Mouse (Mus musculus) embryo, embryonic 10.5 days (tissue): ENCODE data around the gene Gpc5.
A peak's percentile ranks its signal among the peaks of the same experiment; 100 is the strongest.

Experiments
- DNase-seq: peaks from one replicate; pipeline ENCODE4 v3.0.0-alpha.2; 2015; ENCODE audit warnings: low spot score

The Gpc5 gene

DNA sequence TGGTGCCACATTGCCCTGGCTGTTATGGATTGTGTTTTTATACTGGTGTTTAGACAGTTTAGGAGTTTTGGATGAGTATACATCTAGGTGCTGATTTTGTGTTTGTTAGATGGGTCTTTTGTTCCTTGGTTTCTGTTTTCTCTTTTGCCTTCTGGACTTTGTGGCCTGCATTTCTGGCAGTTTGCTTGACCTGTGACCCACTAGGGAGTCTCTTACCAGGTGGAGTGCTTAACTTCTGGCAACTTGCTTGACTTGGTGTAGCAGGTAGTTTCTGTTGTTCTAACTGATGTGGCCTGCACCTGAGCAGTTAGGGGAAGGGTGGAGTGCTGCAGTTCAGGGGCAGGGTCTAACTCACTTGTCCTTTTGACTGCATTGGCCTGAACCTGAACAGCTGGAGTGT, 14.3 kb downstream of the Gpc5 start:
- no peak for DNase-seq

DNA sequence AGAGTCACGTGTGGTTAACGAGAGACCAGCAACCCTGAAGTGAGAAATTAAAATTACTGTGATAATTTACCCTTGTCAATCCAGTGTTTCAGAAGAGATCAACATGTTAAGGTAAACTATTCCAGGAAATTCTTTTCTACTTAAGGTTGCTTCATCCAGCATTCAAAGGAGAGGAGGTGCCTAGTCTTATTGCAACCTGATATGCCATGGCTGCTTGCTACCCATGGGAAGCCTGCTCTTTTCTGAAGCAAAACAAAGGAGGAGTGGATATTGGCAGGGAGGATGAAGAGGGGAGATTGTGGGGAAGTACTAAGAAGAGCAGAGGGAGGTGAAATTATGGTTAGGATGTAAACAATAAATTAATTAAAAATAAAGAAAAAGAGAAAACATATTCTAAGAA, 15.5 kb downstream of the Gpc5 start:
- no peak for DNase-seq

DNA sequence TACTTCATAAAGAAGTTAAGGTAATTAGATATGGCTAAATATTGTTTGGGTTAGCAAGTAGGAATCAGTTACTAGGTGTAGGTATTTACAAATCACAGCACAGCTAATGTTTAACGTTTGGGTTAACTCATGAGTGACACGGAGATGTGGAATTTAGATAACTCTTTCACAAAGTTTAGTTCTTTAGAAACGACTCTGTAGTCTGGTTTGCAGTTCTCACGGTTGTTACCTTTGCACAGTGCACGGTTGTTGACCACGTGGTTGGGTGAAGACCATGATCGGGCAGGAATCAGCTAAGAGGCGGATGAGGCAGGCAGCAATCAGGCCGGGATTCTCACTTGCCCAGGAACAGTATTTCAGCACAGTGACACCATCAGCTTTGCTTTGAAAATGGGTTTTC, 26.6 kb downstream of the Gpc5 start:
- DNase-seq = no peak

DNA sequence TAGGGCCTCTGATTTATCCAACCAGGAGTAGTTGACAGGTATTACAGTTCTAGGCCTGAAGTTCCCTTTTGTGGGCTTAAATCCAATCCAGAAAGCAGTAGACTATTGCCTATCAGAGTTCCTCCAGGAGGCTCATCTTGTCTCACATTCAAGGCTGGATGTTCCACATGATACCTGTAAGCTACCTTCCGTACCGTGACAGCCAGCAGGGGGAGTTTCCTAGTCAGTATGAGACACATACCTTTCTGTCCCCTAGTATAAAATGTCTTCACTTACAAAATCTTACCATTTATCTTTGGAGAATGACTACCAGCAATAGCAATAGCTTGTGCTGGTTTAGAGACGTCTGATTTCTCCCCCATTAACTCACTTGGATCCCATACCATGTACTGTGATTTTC, 56.8 kb downstream of the Gpc5 start:
- no peak for DNase-seq

DNA sequence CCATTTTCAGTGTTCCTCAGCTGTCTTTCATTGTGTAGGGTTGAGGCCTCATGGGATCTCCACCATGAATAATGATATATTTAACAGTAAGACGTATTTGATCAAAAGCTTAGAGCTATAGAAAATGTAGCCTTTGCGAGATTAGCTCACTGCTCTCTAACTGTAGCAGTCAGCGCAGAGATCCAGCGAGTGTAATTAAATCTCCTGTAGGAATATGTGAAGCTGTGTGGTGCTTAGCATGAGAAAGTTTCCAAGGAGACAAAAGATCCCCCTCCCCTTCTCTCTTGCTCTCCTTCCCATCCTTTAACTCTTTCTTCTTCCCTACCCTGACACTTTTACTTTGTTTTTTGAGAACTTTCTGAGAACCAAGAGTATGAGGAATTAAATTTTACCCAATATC, 64.6 kb downstream of the Gpc5 start:
- no peak for DNase-seq

DNA sequence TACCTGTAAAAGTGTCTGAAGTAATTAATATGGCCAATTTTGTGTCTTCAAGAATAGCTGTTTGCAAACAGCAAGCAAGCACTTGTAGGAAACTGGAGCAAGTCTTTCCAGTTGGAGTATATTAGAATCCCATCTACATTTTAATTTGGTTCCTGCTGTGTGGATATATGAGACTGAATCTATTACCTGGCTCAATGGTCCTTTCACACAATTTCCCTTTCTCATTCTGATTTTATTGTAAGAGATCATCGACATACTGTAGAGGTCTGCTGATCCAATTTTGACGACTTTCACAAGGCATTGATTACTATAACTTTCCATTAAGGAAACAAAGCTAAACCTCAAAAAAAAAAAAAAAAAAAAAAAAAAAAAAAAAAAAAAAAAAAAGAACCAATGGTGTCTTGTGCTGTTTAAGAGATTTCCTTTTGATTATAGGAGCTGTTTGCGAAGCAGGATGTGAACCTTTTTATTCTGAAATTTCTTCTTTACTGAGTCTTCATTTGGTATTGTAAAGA, 85.4 kb downstream of the Gpc5 start:
- no peak for DNase-seq

DNA sequence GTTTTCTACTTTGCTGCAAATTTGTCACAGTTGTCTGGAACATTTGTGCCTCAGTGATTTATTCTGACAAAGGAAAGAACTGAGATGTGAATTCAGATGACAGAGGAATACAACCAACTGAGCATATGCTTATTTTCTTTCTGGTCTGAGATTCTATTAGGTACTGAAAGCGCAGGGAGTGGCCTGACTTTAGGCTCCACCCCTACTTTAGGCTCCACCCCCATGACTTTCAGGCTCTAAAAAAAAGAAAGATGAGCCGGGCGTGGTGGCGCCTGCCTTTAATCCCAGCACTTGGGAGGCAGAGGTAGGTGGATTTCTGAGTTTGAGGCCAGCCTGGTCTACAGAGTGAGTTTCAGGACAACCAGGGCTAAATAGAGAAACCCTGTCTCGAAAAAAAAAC, 87.9 kb downstream of the Gpc5 start:
- DNase-seq = no peak

DNA sequence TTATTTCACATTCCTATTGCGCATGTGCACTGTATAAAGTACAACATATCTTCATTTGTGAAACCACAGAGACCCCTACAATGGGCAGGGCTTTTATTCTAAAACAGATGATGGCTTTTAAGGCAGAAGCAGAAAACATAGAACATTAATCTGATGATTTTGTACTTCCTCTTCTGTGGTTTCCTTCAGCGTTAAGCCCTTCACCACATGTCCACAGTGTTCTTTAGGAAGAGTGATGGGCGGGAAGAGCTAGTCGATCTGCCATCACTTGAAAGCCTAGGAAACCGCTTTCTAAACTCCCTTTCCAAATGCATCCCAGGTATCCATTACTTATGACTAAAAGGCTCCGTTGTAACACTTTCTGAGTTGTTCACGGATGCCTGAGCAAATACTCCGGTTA, 96.2 kb downstream of the Gpc5 start:
- no peak for DNase-seq

DNA sequence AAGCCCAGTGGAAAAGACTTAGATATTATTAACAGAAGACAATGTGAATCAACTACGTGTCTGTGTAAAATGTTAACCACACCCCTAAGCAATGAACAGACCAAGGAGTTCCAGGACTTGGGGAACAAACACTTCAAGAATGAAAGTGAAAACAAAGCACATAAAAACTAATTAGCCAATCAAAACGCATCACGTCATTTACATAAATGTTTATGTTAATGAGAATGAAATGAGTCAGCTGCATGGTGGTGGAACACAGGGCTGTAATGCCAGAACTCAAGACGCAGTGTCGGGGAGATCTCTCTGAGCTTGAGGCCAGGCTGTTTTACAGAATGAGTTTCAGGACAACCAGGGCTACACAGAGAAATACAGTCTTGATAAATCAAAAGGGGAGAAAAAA, 136.1 kb downstream of the Gpc5 start:
- DNase-seq = no peak

DNA sequence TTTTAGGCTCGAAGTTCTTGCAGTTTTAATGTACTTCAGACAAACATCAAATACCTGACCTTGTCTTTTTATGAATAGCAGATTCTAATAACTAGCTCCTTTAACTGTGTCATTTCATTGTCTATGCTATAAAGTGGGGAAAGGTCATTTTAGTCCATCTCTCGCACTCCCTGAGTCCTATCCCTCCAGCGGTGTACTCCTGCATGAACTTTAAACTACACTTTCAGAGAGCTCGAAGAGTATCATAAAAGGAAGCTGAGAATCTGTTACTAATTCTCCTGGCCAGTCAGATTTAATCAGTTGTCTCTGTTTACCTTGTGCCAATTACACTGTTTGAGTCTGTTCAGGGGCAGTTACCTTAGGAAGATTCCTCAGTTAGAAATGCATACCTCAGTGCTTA, 144.4 kb downstream of the Gpc5 start:
- no peak for DNase-seq

DNA sequence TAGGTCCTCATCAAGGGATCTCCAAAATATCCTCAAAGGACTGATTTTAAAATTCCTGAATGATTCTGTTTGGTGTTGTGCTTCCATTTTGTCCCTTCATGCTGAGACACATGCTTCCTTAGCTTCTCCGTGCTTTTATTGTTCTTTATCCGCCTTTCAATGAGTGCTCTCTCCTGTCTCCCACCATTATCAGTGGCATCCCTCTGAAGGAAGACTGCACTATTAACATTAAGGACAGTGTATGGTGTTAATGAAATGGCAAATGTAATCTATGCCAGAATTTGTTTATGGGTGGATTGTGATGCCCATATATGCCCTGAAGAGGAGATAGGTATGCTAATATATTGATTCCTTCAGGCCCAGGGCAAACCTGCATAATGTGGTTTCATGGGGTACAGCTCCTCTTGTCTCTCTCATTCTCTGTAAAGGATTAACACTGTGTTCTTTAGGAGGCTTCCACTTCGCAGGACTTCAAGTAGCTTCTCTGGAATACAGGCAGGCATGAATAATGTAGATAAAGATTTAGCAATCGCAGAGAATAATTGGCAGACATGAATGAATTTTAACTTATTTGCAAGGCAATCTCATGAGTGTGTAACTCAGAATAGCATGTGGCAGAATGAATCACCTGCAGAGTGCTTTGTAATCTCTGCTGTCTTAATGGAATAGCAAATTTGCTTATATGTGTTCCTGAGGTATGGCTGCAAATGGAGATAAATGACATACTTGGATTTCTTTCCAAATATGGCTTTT, 148.8 kb downstream of the Gpc5 start:
- no peak for DNase-seq

DNA sequence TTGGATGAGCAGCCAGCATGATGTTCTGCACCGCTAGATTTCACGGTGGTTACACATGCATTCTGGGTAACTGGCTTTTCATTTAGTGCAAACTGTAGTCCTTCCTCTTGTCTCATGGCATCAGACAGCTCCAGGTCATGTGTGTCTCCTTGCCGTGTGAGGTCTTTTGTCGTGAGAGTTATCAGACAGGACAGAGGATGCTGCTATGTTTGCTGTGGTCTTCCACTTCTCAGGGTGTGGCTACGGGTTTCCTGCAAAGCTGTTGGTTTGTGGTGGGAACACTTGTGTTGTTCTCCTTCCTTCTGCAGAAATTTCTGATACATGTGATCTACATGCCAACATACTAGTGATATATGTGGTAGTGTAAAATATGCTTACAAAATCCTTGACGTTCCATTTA, 158.5 kb downstream of the Gpc5 start:
- no peak for DNase-seq

DNA sequence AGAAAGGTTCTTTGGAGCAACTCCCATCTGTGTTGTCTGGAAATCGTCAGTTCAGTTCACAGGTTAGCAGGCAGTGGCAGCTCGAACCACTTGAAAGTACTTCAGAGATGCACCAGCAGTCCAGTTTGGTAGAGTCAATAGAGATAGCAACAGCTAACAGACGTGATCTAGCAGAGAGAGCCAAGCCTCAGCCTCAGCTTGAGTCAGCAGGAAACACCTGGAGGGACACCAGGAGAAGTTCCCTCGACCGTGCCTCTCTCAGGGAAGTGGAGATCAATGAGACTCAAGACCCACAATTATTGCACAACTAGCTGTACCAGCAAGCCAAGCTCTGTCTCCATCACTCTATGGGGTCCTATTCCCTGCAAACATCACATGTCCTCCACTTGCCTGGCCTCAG, 159.8 kb downstream of the Gpc5 start:
- no peak for DNase-seq

DNA sequence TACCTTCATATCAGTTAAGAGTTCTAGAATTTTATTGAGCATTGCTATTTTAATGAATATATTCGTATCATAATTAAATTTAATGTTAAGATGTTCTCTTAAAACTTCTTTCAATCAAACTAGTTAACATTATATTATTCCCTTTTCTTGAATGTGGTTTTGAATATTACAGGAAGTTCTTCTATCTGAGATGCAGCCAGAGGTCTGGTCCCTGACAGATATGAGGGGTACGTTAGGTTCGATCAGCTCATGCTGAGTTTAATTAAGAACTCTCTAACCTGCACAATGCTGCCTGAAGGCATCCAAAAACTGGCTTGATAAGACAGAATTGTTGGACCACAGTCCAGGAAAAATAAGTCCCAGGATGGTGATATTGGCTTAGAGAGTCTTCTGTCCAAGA, 161.1 kb downstream of the Gpc5 start:
- no peak for DNase-seq

DNA sequence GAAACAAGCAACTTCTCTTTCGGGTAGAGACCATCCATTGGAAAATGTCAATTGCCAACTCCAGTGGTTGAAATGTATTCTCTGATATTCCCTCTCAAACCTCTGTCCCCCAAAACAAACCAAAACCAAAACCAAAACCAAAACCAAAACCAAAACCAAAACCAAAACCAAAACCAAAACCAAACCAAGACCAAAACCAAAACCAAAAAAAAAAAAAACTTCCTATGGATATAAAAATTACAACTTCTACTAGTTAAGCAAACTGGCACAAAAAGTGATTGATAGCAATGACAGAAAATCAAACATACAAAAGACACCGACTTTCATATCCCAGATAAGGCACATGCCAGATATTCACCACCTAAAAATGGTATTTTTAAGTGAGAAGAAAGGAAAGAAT, 161.7 kb downstream of the Gpc5 start:
- no peak for DNase-seq

DNA sequence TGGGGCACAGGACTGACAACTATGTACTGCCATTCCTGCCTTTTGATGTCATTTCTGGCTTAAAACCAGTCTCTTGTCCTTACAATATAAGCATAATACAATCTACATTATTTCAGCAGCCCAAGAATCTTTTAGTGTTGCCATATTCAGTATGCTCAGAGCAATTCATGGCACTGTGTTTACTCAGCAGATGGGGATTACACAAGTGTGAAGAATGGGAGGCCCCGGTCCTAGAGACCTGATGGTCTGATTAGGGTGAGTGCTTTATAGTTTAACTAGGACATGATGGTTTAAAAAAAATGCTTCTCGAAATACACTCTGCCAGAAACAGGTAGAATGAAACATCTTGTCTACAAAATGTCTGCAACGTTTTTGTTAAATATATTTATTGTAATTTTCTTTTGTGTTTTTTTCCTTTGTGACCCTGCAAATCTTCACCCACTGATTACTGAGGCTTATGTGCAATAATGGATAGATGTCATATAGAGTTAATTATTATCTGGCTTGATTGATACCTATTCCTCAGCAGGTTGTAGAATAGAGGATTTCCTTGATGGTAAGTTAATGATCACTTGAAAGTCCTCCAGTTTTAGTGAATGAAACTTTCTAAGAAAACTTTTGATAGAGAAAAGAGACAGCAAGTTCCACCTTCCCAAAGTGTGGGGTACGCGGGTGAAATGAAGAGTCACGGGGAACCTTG, 177.8 kb downstream of the Gpc5 start:
- no peak for DNase-seq

DNA sequence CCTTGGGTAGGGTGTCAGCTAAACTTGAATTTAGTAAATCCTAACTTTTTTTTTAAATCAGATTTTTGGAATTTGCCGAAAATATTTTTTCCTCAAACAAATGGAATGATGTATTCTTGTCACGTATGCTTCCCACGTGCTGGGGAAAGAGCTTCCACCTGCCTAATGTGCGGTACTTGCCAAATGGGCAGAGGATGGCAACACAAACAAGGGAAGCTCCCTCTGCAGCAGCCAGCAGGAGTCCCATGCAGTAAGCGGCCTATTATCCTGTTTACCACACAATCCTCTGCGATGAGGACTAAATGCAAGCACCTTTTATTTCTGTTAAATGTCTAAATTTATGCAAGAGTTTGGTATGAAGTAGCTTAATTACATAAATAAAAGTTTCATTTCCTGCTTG, 178.4 kb downstream of the Gpc5 start:
- no peak for DNase-seq

DNA sequence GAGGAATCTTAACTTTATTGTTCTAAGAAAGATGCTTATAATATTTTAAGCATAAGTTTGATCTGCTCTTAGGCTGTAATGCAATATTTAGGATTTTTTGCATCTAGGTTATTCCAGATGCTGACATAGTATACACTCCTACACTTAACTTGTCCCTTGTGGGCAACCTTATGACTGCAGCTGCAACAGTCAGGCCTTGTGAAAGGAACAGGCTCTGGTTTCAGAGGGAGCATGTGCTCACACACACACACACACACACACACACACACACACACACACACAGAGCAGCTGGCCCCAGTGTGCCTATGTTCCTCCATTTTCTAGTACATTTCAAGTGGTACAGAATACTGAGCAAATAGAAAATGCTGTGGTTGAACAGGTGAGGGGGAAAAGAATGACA, 190.8 kb downstream of the Gpc5 start:
- no peak for DNase-seq

DNA sequence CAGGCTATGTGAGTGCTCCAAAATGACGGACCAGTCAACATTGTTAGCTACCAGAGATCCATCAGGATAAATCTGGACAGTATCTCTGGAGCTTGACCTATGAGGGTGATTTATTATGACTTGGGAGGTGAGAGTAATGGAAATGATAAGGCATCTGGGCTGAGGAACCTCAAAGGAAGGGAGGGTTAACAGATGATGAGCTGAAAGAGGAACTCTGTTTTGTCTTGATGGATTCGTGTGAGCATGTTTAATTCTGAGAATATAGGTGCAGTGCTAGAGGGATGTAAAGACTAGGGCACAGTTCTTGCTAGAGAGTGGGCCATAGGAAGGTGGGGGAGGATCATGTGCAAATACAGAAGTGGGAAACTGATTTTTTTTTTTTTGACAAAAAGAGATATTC, 232.2 kb downstream of the Gpc5 start:
- no peak for DNase-seq

DNA sequence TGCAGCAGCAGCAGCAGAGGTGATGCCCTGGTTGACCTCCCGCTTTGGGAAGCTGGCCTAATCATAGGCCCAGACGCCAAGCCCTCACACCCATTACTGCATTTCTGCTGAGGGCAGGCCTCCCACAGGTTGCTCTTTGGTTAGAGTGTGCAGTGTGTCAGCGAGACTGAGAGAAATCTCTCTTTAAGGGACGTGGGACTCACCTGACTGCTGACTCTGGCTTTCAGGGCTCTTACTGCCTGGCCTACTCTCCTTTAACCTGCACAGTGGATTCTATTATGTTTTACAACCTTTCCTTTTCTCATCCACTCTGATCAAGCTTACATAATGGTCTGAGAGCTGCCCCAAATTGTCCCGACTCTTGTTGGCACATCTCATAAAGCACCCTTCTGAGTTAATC, 234.4 kb downstream of the Gpc5 start:
- no peak for DNase-seq

DNA sequence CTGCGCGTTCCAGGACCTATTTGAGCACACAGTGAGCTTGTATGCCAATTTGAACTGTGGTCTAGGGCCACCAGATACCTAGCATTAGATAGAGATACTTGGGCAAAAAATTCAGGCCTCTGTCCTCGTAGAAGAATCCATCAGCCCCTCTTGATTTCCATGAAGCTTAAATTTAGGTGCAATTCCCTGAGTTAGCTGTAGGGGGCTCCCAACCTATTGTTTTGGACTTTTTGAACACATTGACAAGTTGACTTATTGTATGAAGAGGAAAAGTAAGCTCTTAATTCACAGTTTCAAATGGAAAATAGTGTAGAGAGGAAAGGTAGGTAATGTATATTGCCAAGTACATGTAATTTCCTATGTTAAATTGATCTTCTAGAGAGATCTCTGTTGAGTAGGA, 247.1 kb downstream of the Gpc5 start:
- DNase-seq = peak; percentile 32

DNA sequence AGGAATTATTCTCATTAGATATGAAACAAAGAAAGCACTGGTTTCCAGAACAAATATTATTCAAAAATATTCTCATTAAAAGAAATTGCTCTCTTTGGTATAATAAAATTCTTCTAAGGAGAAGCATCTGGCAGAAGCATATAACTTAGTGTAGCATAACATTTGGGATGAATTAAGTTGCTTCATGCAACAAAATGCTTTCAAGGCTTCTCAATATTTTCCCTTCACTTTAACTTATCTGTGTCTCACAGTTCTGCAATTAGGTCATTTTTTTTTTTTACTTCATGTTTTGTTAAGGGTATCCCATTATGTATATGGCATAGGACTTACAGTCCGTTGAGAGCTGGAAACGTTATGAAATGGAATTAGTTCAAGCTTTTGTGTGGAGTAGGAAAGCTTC, 250.6 kb downstream of the Gpc5 start:
- DNase-seq = no peak

DNA sequence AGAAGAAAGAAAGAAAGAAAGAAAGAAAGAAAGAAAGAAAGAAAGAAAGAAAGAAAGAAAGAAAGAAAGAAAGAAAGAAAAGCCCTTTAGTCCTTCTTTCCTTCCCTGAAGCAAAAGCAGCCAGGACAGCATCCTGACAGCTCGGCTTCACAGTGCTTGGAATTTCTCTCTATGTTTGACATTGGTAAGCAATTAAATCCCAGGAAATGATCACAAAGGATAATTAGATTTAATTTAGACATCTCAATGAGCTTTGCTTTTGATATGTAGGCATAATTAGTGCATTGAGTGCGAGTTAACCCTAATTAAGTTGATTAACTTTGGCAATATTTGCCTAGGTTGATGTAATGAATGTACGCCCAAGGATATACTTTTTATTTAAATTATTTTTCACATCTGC, 257.4 kb downstream of the Gpc5 start:
- DNase-seq = no peak
